Mouse (Mus musculus) v-Abl transformed pro-B cells (cell line): ENCODE measurements around the gene Disp2.

Experiments
- in situ Hi-C, 2 experiments: fragments of 400-800 bp; cut with MboI; formaldehyde crosslinking; loops; one replicate each; pipeline ENCODE4 v1.15.1; 2025; ENCODE audit not compliant: unreplicated experiment in 2 of 2

Disp2 gene

DNA sequence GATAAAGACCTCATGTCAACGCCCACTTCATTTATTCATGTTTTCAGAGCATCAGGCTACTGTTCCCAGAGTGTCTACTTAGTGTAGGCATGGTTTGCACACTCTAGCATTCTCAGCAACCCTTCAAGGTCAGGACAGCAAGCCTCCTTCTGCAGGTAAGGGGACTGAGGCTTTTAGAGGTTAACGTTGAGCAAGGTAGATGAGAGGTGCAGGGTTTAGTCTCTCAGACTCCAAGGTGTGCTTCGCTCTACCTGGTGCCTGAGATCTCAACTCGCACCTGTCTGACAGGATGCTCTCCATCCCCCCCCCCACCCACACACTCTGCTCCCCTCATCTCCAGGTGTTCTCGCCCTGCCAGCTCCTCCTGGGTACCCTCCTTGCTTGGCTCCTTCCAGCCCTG is 25.4 kb upstream of the Disp2 start:
- in situ Hi-C loops = loop anchor here in 1 of 2 experiments (25.0 kb wide), 1 partner anchor 1217 kb away; no protein-coding TSS in a partner anchor

DNA sequence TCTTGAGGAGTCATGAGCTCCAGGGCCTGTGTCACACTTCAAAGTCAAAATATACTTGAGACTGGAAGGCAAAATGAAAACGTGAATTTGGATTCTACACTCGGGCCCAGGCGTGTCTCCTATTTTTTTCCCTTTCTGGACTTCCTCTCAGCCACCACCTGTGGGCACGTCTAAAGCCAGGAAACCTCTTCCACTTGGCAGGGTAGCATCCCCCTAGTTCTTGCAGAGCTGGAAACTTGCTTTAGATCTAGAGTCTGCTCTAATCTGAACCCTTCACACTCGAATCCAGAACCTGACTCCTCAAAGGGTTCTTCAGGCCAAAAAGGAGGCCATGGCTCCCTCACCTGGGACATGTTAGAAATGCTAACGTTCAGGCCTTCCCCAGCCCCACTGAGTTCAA is 24.1 kb upstream of the Disp2 start:
- in situ Hi-C loops = loop anchor here (5.0 to 25.0 kb wide), 3 partner anchors 53 to 1218 kb away; partner anchors contain the start of gene Ankrd63 (in 1 of the 2)

DNA sequence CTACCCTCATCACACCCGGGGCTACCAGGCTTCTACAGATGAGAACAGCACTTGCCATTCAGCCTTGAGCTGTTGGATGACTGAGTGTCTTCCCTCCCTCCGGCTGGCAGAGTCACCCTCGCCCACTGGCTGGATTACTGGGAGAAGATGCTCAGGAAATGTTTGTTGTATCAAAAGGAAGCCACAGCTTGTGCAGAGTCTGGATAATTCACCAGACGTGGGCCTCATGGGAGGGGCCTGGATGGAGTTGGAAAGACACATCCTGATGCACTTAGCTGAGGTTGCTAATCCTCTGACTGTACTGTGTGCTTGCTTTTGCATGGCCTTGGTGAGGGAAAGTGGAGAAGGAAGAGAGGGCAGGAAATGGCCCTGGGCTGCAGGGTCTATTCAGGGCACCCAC is 23.4 kb upstream of the Disp2 start:
- in situ Hi-C loops = loop anchor here (5.0 to 25.0 kb wide), 3 partner anchors 54 to 1219 kb away; partner anchors contain the start of gene Ankrd63 (in 1 of the 2)

DNA sequence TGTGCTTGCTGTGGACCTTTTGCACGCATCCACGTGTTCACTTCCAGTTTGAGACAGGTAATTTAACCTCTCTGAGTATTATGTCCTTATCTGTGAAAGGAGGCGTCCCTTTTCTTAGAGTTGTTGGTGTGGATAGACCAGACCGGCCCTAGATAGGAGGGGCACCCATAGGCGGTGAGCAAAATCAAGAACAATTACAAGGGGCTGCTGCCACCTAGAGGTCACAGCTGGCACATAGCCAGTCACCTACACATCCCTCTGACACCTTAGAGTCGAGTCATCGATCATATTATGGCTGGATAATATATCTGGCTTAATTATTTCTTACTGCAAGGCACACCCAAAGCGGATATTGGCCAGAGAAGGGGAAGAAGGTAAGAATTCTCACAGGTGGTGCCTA is 19.7 kb upstream of the Disp2 start:
- in situ Hi-C loops = loop anchor here (5.0 to 25.0 kb wide), 7 partner anchors 58 to 1223 kb away; partner anchors contain the start of gene Ankrd63 (in 1 of the 2)

DNA sequence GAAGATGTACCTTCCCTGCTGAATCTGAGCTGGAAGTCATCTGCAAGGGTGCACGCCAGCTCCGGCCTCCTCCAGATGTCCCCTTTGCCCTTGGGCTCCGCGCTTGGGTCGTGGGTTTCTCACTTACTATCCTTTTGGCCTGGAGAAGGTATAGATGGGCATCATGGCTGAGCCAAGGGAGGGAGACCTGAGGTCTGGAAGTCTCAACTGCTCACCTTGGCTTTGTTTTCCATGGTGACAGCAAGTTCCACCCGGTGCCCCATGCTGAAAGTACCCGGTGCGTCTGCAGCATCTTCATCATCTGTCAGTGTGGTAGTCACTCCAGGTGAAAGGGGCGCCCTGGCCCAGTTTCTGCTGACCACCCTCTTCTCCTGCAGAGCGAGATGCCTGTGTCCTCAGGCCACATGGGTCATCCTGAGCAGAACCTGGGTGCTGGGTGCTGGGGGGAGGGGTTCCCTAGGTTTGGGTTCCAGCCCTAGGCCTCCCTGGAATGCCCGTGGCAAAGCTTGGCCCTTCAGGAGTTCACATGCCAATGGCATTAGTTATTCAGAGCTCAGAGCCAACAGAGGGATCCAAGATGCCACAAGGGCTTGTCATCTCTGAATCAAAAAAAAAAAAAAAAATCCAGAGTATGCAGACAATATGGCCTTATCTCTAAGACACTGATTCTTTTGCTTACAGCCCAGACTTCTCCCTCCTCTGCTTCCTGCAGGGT is 19.1 kb upstream of the Disp2 start:
- in situ Hi-C loops = loop anchor here (5.0 to 25.0 kb wide), 5 partner anchors 123 to 1223 kb away; no protein-coding TSS in a partner anchor

DNA sequence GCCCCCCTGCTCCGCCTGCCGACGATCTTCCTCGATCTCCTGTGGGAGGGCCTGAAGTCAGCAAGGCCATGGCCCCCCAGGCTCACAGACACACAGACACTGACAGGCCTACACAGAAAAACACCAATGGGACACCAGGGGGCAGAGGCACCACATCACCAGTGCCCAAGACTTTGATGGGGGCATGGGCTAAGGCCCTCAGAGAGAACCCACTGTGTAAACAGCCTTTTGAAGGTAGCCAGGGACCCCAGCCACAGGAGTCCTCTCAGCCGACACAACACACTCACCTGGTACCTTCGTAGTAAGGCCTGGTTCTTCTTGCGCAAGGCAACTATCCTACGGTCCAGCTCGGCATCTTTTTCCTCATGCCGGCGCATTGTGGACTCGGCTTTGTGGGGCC is 18.2 kb upstream of the Disp2 start:
- in situ Hi-C loops = loop anchor here (5.0 to 25.0 kb wide), 5 partner anchors 124 to 1224 kb away; no protein-coding TSS in a partner anchor

DNA sequence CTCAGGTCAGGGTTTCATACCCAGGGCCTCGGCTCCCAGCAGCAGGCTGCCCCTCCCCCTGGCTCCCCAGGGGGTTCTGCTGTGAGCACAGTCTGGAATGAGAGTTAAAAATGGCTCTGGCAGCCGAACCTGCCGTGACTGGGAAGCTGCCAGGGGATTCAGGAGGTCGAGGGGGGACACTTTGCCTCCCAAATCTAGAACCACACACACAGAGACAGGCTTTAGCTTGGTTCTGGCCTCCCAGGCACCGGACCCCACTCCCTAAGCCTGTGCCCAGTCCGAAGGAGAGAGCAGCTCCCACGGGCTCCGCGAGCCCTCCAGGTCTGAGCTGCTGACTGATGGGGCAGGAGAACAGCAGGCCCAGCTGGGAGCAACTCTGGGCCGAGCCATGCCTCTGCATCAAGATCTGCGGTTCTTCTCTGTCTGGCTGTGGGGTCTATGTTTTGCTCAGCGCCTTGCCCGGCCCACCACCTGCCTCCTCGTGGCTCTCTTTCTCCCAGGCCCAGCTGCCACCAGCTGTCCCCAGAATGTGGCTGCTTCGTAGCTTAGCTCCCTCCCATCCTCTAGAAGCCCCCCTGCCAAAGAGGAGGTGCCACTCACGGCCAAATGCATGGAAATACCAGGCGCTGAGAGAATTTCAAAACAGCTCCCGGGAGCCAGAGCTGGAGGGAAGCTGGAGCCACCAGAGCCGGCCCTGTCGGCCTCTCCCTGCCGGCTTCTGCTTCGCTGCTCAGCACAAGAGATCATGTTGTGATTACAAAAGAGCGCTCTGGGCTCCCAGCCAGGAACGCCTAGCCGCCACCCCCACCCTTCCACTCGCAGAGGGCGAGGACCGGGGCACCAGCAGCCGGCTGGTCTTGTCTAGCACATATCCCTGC is 17.4 kb upstream of the Disp2 start, which contains the start of gene Ccdc9b:
Gene Ccdc9b (minus strand): TSS at position 756 of the 878 bp plus-strand sequence.
- in situ Hi-C loops = loop anchor here (5.0 to 25.0 kb wide), 5 partner anchors 125 to 1225 kb away; no protein-coding TSS in a partner anchor

DNA sequence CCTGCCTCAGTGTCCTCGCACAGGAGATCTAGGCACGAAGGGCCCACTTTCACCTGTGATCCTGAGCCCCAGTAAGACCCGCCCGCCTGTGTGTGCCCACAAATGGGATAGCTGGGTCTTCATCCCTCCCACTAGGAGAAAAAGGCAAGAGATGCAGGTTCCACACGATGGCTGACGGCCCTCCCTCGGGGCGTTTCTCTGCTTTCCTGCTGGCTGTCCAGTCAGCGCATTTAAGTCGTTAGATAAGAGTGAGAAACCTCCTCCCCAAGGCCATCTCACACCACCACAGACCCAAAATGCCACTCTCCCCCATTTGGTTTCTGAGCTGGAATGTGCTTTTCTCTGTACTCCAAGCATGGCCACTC is 16.8 kb upstream of the Disp2 start:
- in situ Hi-C loops = loop anchor here (5.0 to 25.0 kb wide), 5 partner anchors 125 to 1225 kb away; no protein-coding TSS in a partner anchor

DNA sequence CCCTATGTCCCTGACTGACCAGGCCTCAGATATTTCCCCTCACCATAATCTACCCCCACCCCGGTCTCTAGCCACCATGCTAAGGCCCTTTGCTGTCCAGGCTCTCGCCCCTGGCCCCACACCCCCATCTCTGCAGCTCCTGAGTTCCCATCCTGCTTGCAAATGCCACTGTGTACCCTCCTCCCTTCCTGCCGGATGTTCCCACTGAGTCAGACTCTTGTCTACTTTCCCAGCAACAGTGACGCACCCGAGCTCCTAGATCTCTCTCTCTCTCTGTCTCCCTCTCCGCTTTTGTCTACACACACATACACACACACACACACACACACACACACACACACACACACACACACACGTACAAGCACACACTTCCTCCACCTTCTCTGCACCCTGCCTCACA is 16.1 kb upstream of the Disp2 start:
- in situ Hi-C loops = loop anchor here (5.0 to 25.0 kb wide), 5 partner anchors 126 to 1226 kb away; no protein-coding TSS in a partner anchor

DNA sequence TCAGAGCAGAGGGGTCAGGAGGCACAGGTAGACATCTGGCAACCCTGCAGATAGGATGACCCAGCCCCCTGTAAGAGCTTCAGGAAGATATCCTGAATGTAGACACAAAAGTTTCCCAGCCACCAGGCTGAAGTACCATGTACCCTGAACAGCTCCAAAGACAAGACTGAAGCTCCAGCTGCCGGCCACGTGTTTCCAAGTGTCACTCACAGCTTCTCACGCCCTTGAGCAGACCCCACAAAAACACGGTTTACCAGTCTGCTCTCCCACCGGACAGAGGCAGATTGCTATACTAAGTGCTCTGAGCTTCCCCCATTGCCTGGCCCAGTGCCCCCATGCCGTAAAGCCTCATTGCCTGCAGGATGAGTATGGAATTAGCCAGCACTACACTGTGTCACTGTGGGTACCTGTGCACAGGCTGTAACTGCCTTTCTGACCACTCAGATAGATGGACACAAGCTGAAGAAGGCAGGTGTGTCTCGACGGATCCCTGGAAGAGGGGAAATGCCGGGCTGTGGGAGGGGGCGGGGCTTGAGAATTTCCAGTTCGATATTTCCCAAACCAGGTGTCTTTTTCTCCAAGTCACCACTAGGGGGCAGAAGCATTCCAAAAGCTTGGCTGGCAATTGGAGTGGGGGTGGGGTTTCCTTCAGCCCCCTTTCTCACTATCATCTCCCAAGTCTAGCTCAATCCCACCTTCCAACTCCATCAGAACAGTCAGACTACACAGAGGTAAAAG is 15.3 kb upstream of the Disp2 start:
- in situ Hi-C loops = loop anchor here (5.0 to 25.0 kb wide), 5 partner anchors 127 to 1227 kb away; no protein-coding TSS in a partner anchor

DNA sequence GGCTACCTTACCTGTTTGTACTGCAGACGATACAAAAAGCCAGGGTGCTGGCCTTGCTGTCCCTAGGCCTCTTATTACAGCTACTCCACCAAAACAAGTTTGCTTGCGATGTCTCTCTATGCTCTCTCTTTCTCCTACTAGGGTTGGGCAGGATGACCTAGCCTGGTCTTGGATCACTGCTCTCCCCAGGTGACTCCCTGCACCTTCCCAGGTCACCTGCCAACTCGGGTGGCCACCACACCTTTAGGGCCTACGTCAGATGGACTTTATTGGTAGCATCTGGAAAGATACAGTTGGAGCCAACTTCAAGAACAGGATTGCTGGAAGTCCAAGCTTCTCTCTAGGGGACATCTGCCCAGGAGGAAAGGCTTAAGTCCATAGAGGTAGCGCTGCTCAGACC is 14.6 kb upstream of the Disp2 start:
- in situ Hi-C loops = loop anchor here (5.0 to 25.0 kb wide), 8 partner anchors 112 to 1228 kb away; no protein-coding TSS in a partner anchor

DNA sequence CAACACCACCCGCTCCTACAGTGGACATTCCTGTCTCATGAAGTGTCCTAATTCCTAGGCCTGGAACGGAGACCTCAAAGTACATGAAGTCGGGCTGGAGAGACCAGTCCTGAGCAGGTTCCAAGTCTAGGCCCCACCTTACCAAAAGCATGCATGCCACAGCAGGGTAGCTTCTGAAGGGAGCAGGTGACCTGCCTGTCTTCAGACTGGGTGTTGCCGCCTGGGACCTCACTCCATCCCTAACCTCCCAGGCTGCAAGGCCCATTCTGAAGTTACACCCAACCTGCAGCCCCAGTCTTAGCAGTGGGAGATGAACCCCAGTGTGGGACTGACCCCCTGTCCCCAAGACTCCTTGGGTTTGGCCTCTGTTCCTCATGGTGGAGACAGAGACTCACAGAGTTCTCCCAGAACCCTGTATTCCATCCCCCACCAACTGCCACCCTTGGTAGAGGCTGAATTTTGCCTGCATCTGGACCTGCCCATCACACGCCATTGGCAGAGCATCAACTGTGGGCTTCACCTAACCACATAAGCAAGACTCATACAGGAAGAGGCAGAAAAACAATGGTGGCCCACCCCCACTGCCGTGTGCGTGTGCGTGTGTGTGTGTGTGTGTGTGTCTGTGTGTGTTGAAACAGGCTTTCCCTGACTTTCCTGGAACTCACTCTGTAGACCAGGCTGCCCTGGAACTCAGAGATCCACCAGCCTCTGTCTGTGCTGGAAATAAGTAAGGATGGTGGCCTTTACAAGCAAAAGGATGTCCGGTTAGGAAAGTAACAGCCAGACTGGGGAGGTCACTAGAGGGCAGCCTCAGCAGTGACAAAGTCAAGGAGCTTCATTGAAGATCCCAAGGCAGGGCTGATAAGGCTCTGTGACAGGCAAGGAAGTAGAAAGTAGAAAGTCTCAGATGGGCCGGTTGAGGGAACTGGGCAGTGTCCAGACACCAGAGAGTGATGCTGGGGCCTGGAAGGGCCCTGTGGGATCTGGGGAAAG is 13.2 kb upstream of the Disp2 start:
- in situ Hi-C loops = loop anchor here (5.0 to 25.0 kb wide), 5 partner anchors 111 to 1229 kb away; no protein-coding TSS in a partner anchor

DNA sequence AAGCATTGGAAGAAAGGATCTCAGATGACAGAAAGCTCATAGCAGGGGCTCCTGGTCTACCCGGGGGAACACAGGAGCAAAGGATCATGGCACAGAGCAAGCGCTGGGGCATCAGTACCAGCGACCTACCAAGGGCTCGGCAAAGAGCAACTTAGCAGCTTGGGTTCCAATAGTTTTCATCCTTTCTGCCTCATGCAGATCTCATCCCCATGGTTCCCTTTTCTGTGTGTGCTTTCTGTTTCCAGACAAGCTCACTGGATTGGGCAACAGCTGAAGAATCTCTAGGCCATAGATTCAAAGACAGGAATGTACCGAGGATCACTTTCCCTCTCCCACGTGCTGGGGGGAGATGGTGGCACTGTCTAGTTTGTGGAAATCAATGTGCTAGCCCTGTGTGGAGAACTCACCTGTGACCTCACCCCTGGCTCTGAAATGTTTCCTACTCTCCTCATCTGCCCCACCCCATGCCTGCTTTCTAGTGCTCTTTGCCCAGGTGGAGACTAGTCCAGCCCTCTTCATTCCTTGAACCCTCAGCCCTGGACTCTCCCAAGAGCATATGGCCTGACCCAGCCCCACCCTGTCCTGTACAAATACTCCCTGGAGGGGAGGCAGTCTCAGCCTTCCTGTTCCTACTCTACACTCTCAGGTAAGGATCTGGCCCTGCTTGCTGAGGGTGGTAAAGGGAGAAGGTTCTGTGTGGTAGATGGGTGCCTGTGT is 7.2 kb upstream of the Disp2 start, which contains the start of gene Phgr1:
Gene Phgr1 (plus strand): TSS at position 612 of the 717 bp plus-strand sequence.
- in situ Hi-C loops = loop anchor here in 1 of 2 experiments (25.0 kb wide), 1 partner anchor 1235 kb away; no protein-coding TSS in a partner anchor

DNA sequence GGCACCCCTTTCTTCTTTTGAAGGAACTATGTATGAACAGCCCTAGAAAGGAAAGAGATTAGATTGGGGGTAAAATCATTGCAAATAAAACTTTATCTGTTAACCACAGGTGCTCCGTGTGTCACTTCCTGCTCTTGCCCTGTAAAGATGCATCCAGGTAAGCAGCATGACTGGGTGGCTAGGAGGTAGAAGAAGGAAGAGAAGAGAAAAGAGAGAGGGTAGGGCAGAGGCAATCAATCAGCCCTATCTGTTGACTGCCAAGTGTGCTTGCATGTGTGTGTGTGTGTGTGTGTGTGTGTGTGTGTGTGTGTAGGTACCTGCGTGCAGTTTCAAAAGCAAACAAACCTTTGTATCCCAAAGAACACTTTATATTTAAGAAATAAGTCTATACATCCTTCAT is 5.0 kb upstream of the Disp2 start:
- in situ Hi-C loops = loop anchor here in 1 of 2 experiments (25.0 kb wide), 1 partner anchor 1237 kb away; no protein-coding TSS in a partner anchor

DNA sequence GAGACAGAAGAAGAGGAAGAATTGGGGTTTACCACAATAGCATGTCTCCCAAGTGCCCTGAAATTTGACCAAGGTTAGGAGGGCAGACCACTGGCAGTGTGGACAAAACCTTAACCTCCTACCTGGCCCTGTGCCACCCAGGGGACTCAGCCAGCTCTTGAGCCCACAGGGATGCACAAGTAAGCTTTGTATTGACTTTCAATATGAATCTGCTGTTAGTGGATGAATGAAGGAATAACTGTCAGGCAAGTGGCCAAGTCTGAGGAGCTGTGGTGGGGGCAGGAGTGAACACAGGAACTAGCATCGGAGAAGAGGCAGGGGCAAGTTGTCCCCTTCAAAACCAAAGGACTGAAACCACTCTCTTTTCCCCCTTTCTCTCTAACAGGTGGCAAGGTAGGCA is 4.1 kb upstream of the Disp2 start:
- in situ Hi-C loops = no loop called here

DNA sequence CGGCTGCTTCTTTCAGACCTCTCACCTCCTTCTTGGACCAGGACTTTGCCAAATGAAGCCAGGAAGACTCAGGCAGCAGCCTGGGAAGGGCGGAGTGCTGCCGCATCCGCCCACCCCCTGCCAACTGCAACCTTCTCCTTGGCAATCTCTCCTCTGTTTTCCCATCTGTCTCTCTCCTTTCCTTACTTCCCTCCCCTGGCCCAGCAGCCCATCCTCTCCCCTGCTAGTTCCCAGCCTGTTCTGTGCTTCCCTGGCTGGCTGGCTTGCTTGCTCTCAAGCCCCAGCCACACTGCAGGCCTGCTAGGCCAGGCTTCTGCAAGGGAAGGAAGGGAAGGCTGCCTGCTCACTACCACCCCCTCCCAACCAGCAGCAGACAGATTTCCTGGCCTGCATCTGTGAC is 3.7 kb upstream of the Disp2 start:
- in situ Hi-C loops = no loop called here

DNA sequence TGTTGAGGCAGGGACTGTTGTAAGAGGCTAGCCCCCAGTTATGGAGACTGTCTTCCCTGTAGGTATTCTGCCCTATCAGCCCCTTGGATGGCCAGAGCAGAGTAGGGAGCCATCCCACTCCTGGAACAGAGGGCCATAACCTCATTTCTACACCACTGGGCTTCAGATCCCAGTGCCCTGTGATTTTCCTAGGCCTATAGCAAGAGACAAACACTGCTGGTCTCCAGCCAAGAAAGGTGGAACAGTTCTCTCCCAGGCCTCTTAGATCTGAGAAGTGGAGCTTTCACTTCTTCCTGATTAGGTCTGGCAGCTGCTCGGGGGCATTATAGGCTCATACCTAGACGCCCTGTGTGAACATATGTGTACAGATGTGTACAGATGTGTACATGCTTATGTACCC is 3.2 kb upstream of the Disp2 start:
- in situ Hi-C loops = no loop called here

DNA sequence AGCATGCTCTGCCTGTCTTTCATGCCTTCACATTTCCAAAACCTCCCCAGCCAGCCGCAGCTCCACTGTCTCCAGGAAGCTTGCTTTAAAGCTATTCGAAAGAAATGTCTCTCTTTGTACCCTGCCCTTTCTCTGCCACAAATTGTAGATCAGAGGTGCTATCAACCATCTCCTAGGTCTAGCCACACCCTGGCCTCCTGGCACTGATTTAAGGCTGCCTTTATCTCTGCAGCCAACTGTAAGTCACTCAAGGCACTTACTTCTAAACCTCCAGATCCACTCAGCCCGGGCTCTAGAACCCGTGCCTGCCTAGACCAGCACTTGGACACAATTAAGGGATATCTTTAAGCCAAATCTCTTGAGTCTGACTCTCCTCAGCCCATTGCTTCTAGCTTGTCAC is 1.1 kb upstream of the Disp2 start:
- in situ Hi-C loops = no loop called here
